ENCODE assay signal across 1 mouse cellular context in genomic region chr6:99045845-99046788, GRCm38 (mm10).
TF ChIP-seq lines count a peak whose summit lies in the region.

No protein-coding gene starts in this region.

TF ChIP-seq in CH12.LX, 34 proteins besides CTCF, POLR2A, EP300 and RAD21 (continued from another document):
- TF ChIP-seq MAX (IDR thresholded peaks at IDR 0.05; ENCODE audit: low read length) (peak; percentile 75; the same call in 1 of the 2 replicates), ZNF384 (IDR thresholded peaks at IDR 0.05; ENCODE audit: low read depth, low read length) (peak; percentile 65), ETS1 (conservative IDR thresholded peaks at IDR 0.05; ENCODE audit: low read depth, low read length) (peak; percentile 72), MXI1 (IDR thresholded peaks at IDR 0.05; ENCODE audit: low read depth, low read length) (0 out of 2 replicates have a peak, but pooled peaks have one; percentile 37), UBTF (IDR thresholded peaks at IDR 0.05; ENCODE audit: low read depth, low read length) (no peak), IRF4 (IDR thresholded peaks at IDR 0.05; ENCODE audit: low read depth, low read length) (peak; percentile 52; the same call in 1 of the 2 replicates), ZKSCAN1 (IDR thresholded peaks at IDR 0.05; ENCODE audit: borderline replicate concordance, low read depth, low read length) (no peak), RCOR1 (conservative IDR thresholded peaks at IDR 0.05; ENCODE audit: low read depth, low read length) (no peak), JUND (conservative IDR thresholded peaks at IDR 0.05; ENCODE audit: low read depth, low read length) (peak; percentile 72), MYC (IDR thresholded peaks at IDR 0.05; ENCODE audit: low read depth, low read length) (peak; percentile 43; the same call in 1 of the 2 replicates), ZC3H11A (IDR thresholded peaks at IDR 0.05; ENCODE audit: low read depth, low read length) (no peak; the same call in 1 of the 2 replicates)
